Mouse (Mus musculus) bone marrow, adult 2 months (tissue): Measurements from ENCODE around the gene Cir1. TPM values are rescaled to one million over a fixed set of nuclear protein-coding genes. Genes with fewer than 3 reads are reported as not detected.

Source experiments
- H3K27ac ChIP-seq: fragments of 200-500 bp; 2 replicates; pipeline ENCODE4 v1.5.1; 2012; ENCODE audit warnings: low read depth, mild to moderate bottlenecking, control low read depth, inconsistent platforms, low read length; ENCODE audit not compliant: control insufficient read depth, poor library complexity, insufficient read depth
- H3K4me1 ChIP-seq: fragments of 200-500 bp; 2 replicates; pipeline ENCODE4 v1.6.1; 2011; ENCODE audit warnings: low read length; ENCODE audit not compliant: control insufficient read depth, insufficient read depth
- H3K4me3 ChIP-seq: fragments of 200-500 bp; replicated peaks from 2 replicates; pipeline ENCODE3; 2011; ENCODE audit warnings: mild to moderate bottlenecking, low read depth, low read length, control low read depth; ENCODE audit not compliant: control insufficient read depth
- CTCF ChIP-seq: fragments of 200-500 bp; IDR thresholded peaks from 2 replicates; pipeline ENCODE4 v1.5.1; 2011; ENCODE audit warnings: low read length, control low read depth; ENCODE audit not compliant: control insufficient read depth, insufficient read depth
- POLR2A ChIP-seq: fragments of 200-500 bp; IDR thresholded peaks from 2 replicates; pipeline ENCODE4 v1.6.1; 2011; ENCODE audit warnings: low read depth, mild to moderate bottlenecking, control low read depth, low read length, borderline replicate concordance; ENCODE audit not compliant: control insufficient read depth
- WGBS: fragments of 180-500 bp; shearing (Covaris S2); methylation state at CpG from one replicate; pipeline ENCODE4 v1.1.7; 2018; 5-methylcytosine and 5-hydroxymethylcytosine counted together
- polyA plus RNA-seq: library from polyadenylated mRNA; stranded (reverse); fragments of >200 nt; gene quantifications from 2 replicates; pipeline ENCODE4 v1.2.4, GENCODE M21; 2011; ENCODE audit warnings: low replicate concordance; ENCODE audit not compliant: missing spikeins, insufficient read depth, insufficient read length

Cir1 gene
- polyA plus RNA-seq, 1 experiment, result 23.3 TPM

- TF ChIP-seq POLR2A (no peak), CTCF (no peak)
- no peak overlapping the region for H3K27ac ChIP-seq
- no peaks in the 10 kb centered on the region; the same call in 1 of the 2 replicates for H3K4me1 ChIP-seq
- no peak overlapping the region for H3K4me3 ChIP-seq
- WGBS, result 6% methylated on average over 18 of the region's 18 CpGs
These were observed 34.8 kb downstream of the Cir1 start for GRCm38 (mm10) chr2:73277709-73278075.

- 4% methylated on average over 38 of the region's 38 CpGs for whole genome bisulfite sequencing
- Histone ChIP-seq H3K4me1 (no peaks in the 10 kb centered on the region; the same call in 1 of the 2 replicates), H3K4me3 (no peak overlapping the region), H3K27ac (no peak overlapping the region)
- TF ChIP-seq POLR2A (no peak), CTCF (no peak)
These were observed 35.3 kb downstream of the Cir1 start for GRCm38 (mm10) chr2:73277021-73277708.

- 3% methylated on average over 6 of the region's 6 CpGs for WGBS
- H3K4me1 ChIP-seq, result no peaks in the 10 kb centered on the region; the same call in 1 of the 2 replicates
These were observed 36.3 kb downstream of the Cir1 start for GRCm38 (mm10) chr2:73276141-73276571.

GRCm38 (mm10) chr2:73275261-73276040 is 37.0 kb downstream of the Cir1 start:
- Histone ChIP-seq H3K4me1 (no peaks in the 10 kb centered on the region; the same call in 1 of the 2 replicates), H3K4me3 (no peak overlapping the region), H3K27ac (no peak overlapping the region)
- WGBS, result 16% methylated on average over 8 of the region's 8 CpGs
- TF ChIP-seq CTCF (no peak), POLR2A (no peak)

More at GRCm38 (mm10) chr2:73276141-73276571, 36.3 kb downstream of the Cir1 start:
- Histone ChIP-seq H3K27ac (no peak overlapping the region), H3K4me3 (no peak overlapping the region)
- TF ChIP-seq POLR2A, result no peak
- TF ChIP-seq CTCF, result no peak

GRCm38 (mm10) chr2:73274119-73274920 is 38.2 kb downstream of the Cir1 start:
- Histone ChIP-seq H3K27ac (no peak overlapping the region; the same call in 1 of the 2 replicates), H3K4me1 (no peaks in the 10 kb centered on the region; the same call in 1 of the 2 replicates), H3K4me3 (no peak overlapping the region)
- 2% methylated on average over 88 of the region's 88 CpGs for WGBS
- TF ChIP-seq POLR2A (no peak), CTCF (no peak)

GRCm38 (mm10) chr2:73273249-73274118 is 39.0 kb downstream of the Cir1 start:
- TF ChIP-seq CTCF (no peak), POLR2A (no peak)

GRCm38 (mm10) chr2:73272351-73273248 is 39.9 kb downstream of the Cir1 start:
- Histone ChIP-seq H3K4me3 (no peak overlapping the region), H3K27ac (no peak overlapping the region; the same call in 1 of the 2 replicates), H3K4me1 (no peaks in the 10 kb centered on the region; the same call in 1 of the 2 replicates)
- TF ChIP-seq CTCF (no peak), POLR2A (no peak)
- WGBS, result 2% methylated on average over 55 of the region's 55 CpGs

More at GRCm38 (mm10) chr2:73273249-73274118, 39.0 kb downstream of the Cir1 start:
- no peak overlapping the region; the same call in 1 of the 2 replicates for H3K27ac ChIP-seq
- 1% methylated on average over 110 of the region's 110 CpGs for whole genome bisulfite sequencing
- no peaks in the 10 kb centered on the region; the same call in 1 of the 2 replicates for H3K4me1 ChIP-seq
- H3K4me3 ChIP-seq, result no peak overlapping the region
